Mouse (Mus musculus): ENCODE measurements around the gene Rnf115. TPM values are rescaled to one million over a fixed set of nuclear protein-coding genes. Genes with fewer than 3 reads are reported as not detected.
"Not testable (repeated sequence)": the region's sequence is repeated elsewhere in the genome, so short reads cannot be mapped to it uniquely, and the experiment has no call there.

Rnf115 gene
- polyA plus RNA-seq, 1 experiment from 2014 or later: 59.8 TPM

DNA sequence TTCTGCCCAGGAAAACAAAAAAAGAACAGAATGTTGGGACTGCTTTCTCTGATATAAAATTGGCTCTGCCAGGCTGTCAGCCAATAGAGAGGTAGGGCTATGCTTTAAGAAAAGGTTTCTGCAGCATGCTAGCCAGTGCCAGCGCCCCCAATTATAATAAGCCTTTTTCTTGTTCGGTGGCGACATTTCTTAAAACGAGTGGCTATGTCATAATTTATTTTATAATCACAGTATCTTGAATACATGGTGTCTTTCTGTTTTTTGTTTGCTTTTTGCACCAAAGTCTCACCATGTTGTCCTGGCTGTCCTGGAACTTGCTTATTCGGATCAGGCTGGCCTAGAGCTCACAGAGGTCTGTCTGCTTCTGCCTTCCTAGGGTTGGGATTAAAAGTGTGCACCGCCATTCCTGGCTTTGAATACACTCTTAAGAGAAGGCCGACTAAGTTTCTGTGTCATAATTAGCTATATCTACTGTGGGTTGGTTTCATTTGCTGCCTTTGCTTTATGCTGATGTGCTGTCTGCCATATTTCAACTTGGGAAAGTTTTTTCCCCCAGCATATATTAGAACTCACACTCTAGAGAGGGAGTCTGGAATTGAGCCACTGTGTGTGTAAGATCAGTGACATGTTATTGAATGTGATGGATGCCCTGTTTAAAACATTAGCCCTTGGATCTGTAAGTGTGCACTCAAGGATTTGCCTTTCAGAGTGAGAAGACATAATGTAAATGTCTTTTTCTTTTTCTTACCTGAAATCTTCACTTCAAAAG is 1.4 kb downstream of the Rnf115 start:
- Histone ChIP-seq H3K4me1 (replicated peaks; ENCODE audit: control insufficient read depth, insufficient read depth, low read length) (peaks cover 17% of the 10 kb centered on the region), H3K4me3 (replicated peaks; ENCODE audit: low read length) (peak overlapping the region; percentile 98), H3K4me2 (ENCODE audit: low read length) (peak overlapping the region; percentile 78), H3K36me3 (ENCODE audit: control insufficient read depth, insufficient read depth) (no peaks in the 10 kb centered on the region), H3K27ac (ENCODE audit: low read length) (no peak overlapping the region), H3K9ac (replicated peaks; ENCODE audit: low read depth, low read length) (peak overlapping the region; percentile 87; the same call in 1 of the 2 replicates), H3K9me3 (ENCODE audit: control insufficient read depth, low read length) (no peaks in the 10 kb centered on the region), H3K27me3 (replicated peaks; ENCODE audit: control insufficient read depth, insufficient read depth, low read length) (no peaks in the 10 kb centered on the region)
- ATAC-seq: no peak
- WGBS: 20% methylated on average over 7 of the region's 7 CpGs

DNA sequence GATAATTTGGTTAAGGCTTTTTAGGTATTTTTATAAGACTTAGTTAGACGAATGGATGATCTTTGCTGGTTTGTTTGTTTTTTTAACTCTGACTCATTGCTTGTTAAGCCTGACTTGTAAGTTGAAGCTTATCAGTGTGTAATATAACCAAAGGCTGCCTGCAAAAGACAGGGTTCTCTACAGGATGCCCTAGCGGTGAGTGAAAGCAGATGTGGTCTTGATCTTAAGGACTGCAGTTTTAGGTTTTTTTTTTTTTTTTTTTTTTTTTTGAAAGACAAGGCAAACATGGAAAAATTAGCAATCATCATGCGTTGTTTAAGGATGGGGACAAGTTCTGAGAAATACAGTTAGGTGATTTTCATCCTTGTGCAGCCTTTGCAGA is 1.9 kb downstream of the Rnf115 start:
- H3K27ac ChIP-seq (ENCODE audit: low read length): no peak overlapping the region
- no peaks in the 10 kb centered on the region for H3K36me3 ChIP-seq (ENCODE audit: control insufficient read depth, insufficient read depth)
- H3K4me3 ChIP-seq (replicated peaks; ENCODE audit: low read length): no peak overlapping the region
- no peaks in the 10 kb centered on the region for H3K9me3 ChIP-seq (ENCODE audit: control insufficient read depth, low read length)
- peaks cover 17% of the 10 kb centered on the region for H3K4me1 ChIP-seq (replicated peaks; ENCODE audit: control insufficient read depth, insufficient read depth, low read length)
- 75% methylated on average over 3 of the region's 3 CpGs for WGBS
- H3K9ac ChIP-seq (replicated peaks; ENCODE audit: low read depth, low read length): no peak overlapping the region
- no peak overlapping the region for H3K4me2 ChIP-seq (ENCODE audit: low read length)
- ATAC-seq: no peak
- H3K27me3 ChIP-seq (replicated peaks; ENCODE audit: control insufficient read depth, insufficient read depth, low read length): no peaks in the 10 kb centered on the region

DNA sequence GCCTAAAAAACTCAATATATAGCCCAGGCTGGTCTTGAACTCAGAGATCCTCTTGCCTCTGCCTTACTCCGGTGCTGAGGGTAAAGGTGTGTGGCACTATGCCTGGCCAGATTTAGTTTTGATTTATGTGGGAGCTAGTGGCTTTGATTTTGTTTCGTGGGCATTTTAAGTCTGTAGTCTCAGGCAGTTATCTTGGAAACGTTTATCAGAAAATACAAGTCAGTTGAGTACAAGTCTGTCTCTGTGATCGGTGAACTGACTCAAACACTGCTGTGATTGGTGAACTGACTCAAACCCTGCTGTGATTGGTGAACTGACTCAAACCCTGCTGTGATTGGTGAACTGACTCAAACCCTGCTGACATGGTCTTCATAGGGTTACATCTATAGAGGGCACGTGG is 3.3 kb downstream of the Rnf115 start:
- H3K4me2 ChIP-seq (ENCODE audit: low read length): no peak overlapping the region
- ATAC-seq: no peak

DNA sequence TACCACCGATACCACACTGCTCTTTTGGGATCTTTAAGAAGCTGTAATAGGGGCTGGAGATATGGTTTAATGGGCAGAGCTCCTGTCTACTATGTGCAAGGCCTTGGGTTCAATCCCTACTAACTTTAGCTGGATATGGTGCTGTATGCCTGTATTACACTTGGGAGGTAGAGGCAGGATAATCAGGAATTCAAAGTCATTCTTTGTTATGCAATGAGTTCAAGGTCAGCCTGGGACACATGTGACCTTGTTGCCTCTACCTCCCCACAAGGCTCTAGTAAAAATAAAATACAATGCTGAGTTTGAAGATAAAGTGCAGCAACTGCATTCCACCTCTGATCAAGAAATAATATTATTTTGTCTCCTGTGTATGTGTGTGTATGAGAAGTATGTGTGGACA is 6.5 kb downstream of the Rnf115 start:
- H3K4me2 ChIP-seq (ENCODE audit: low read length): no peak overlapping the region
- no peaks in the 10 kb centered on the region for H3K9me3 ChIP-seq (ENCODE audit: control insufficient read depth, low read length)
- no peak overlapping the region for H3K27ac ChIP-seq (ENCODE audit: low read length)
- 89% methylated on average over 1 of the region's 1 CpGs for WGBS
- H3K9ac ChIP-seq (replicated peaks; ENCODE audit: low read depth, low read length): no peak overlapping the region
- ATAC-seq: no peak
- no peaks in the 10 kb centered on the region for H3K27me3 ChIP-seq (replicated peaks; ENCODE audit: control insufficient read depth, insufficient read depth, low read length)
- no peak overlapping the region for H3K4me3 ChIP-seq (replicated peaks; ENCODE audit: low read length)
- peaks cover 7% of the 10 kb centered on the region for H3K4me1 ChIP-seq (replicated peaks; ENCODE audit: control insufficient read depth, insufficient read depth, low read length)
- H3K36me3 ChIP-seq (ENCODE audit: control insufficient read depth, insufficient read depth): no peaks in the 10 kb centered on the region

More for the DNA sequence above, 3.3 kb downstream of the Rnf115 start:
- WGBS: 81% methylated on average over 5 of the region's 5 CpGs
- peaks cover 17% of the 10 kb centered on the region for H3K4me1 ChIP-seq (replicated peaks; ENCODE audit: control insufficient read depth, insufficient read depth, low read length)
- H3K4me3 ChIP-seq (replicated peaks; ENCODE audit: low read length): no peak overlapping the region
- no peaks in the 10 kb centered on the region for H3K36me3 ChIP-seq (ENCODE audit: control insufficient read depth, insufficient read depth)
- no peaks in the 10 kb centered on the region for H3K27me3 ChIP-seq (replicated peaks; ENCODE audit: control insufficient read depth, insufficient read depth, low read length)
- H3K9ac ChIP-seq (replicated peaks; ENCODE audit: low read depth, low read length): no peak overlapping the region
- H3K27ac ChIP-seq (ENCODE audit: low read length): no peak overlapping the region
- no peaks in the 10 kb centered on the region for H3K9me3 ChIP-seq (ENCODE audit: control insufficient read depth, low read length)

DNA sequence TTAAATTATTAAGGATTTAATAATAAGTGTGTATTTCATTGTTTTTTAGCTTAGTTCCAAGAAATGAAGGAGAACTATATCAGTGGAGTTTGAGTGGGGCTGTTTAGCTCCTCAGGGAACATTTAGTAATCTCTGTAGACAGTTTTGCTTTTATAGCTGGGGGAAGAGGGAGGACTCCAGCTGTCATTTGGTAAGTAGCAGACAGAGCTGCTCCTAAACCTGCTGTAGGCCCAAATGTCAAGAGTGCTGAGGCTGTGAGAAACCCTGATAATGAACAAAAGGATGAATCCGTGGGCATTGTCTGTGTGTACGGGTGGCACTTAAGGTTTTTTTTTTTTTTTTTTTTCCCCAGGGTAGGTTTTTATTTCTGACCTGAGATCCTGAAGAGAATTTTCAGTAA is 7.7 kb downstream of the Rnf115 start:
- Histone ChIP-seq H3K36me3 (ENCODE audit: control insufficient read depth, insufficient read depth) (no peaks in the 10 kb centered on the region), H3K4me2 (ENCODE audit: low read length) (no peak overlapping the region), H3K4me3 (replicated peaks; ENCODE audit: low read length) (no peak overlapping the region), H3K27ac (ENCODE audit: low read length) (no peak overlapping the region), H3K9ac (replicated peaks; ENCODE audit: low read depth, low read length) (no peak overlapping the region), H3K27me3 (replicated peaks; ENCODE audit: control insufficient read depth, insufficient read depth, low read length) (no peaks in the 10 kb centered on the region), H3K9me3 (ENCODE audit: control insufficient read depth, low read length) (no peaks in the 10 kb centered on the region), H3K4me1 (replicated peaks; ENCODE audit: control insufficient read depth, insufficient read depth, low read length) (peaks cover 5% of the 10 kb centered on the region; the same call in 1 of the 2 replicates)
- no peak for ATAC-seq
- 93% methylated on average over 2 of the region's 2 CpGs for WGBS

DNA sequence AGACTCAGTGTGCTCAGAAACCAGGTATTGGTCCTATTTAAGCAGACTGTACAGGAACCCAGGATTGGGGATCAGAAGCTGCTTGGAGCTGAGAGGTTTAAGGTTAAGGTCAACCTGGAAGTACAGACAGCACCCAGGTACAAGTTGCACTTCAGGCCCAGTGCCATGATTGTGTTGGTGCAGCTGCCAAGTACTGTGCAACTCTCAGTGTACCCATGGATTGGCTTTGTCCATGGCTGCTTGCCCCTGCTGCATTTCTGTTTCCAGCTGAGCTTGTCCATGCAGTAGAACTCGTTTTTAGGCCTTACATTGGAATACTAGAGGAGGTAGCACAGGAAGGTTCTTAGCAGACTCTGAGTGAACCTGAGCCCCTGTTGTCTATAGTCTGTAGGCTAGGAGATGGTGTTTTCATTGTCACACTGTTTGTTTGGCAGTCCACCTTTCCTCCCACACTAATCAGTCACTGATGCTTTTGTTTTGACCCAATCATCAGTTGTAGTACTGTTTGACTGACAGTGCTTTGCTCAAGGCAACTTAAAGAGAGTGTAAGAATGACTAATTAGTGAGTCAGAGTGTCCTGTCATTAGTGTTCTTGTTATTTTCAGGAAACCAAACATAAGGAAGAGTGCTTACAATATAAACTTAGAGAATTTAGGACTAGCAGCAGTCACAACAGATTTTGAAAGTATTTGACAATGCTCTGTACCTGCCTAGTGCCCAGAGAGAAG is 9.7 kb downstream of the Rnf115 start:
- H3K27me3 ChIP-seq (replicated peaks; ENCODE audit: control insufficient read depth, insufficient read depth, low read length): no peaks in the 10 kb centered on the region
- no peak overlapping the region for H3K4me2 ChIP-seq (ENCODE audit: low read length)
- no peak overlapping the region for H3K27ac ChIP-seq (ENCODE audit: low read length)
- 37% methylated on average over 1 of the region's 1 CpGs for WGBS
- 0 out of 2 replicates have a peak, but pooled peaks cover 2% of the 10 kb centered on the region for H3K4me1 ChIP-seq (replicated peaks; ENCODE audit: control insufficient read depth, insufficient read depth, low read length)
- no peaks in the 10 kb centered on the region for H3K36me3 ChIP-seq (ENCODE audit: control insufficient read depth, insufficient read depth)
- no peak overlapping the region for H3K9ac ChIP-seq (replicated peaks; ENCODE audit: low read depth, low read length)
- ATAC-seq: no peak
- H3K9me3 ChIP-seq (ENCODE audit: control insufficient read depth, low read length): no peaks in the 10 kb centered on the region
- H3K4me3 ChIP-seq (replicated peaks; ENCODE audit: low read length): no peak overlapping the region

DNA sequence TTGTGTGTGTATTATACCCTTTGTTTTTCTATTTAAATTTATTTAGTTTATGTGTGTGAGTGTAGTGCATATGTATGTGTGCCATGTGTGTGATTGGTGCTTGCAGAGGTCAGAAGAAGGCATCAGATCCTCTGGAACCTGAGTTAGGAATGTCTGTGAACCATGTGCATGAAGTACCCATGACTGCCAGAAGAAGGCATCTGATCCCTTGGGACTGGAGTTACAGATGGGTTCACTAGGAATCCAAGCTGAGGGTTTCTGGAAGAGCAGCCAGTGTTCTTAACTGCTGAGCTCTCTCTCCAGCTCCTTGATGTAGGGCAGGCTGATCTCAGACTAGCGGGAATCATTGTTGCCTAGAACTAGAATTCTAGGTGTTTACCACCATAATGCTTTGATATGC is 10.5 kb downstream of the Rnf115 start:
- H3K36me3 ChIP-seq (ENCODE audit: control insufficient read depth, insufficient read depth): no peaks in the 10 kb centered on the region
- no peaks in the 10 kb centered on the region for H3K9me3 ChIP-seq (ENCODE audit: control insufficient read depth, low read length)
- H3K4me3 ChIP-seq (replicated peaks; ENCODE audit: low read length): no peak overlapping the region
- no peak for ATAC-seq
- H3K4me1 ChIP-seq (replicated peaks; ENCODE audit: control insufficient read depth, insufficient read depth, low read length): 0 out of 2 replicates have a peak, but pooled peaks cover 2% of the 10 kb centered on the region
- H3K9ac ChIP-seq (replicated peaks; ENCODE audit: low read depth, low read length): no peak overlapping the region
- H3K4me2 ChIP-seq (ENCODE audit: low read length): no peak overlapping the region
- 97% methylated on average over 1 of the region's 1 CpGs for WGBS
- H3K27ac ChIP-seq (ENCODE audit: low read length): no peak overlapping the region
- H3K27me3 ChIP-seq (replicated peaks; ENCODE audit: control insufficient read depth, insufficient read depth, low read length): no peaks in the 10 kb centered on the region

DNA sequence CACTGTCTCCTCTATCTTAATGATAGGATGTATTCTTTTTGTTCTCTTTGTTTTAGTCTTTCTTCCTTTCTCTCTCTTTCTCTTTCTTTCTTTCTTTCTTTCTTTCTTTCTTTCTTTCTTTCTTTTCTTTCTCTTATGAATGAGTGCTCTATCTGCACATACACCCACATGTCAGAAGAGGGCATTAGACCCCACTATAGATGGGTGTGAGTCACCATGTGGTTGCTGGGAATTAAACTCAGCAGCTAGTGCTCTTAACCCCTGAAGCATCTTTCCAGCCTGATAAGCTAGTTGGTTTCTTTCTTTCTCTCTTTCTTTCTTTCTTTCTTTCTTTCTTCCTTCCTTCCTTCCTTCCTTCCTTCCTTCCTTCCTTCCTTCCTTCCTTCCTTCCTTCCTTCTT is 12.8 kb downstream of the Rnf115 start:
- H3K36me3 ChIP-seq (ENCODE audit: control insufficient read depth, insufficient read depth); H3K27ac ChIP-seq (ENCODE audit: low read length); H3K4me2 ChIP-seq (ENCODE audit: low read length); H3K9ac ChIP-seq (replicated peaks; ENCODE audit: low read depth, low read length); H3K27me3 ChIP-seq (replicated peaks; ENCODE audit: control insufficient read depth, insufficient read depth, low read length); ATAC-seq; H3K4me3 ChIP-seq (replicated peaks; ENCODE audit: low read length); H3K4me1 ChIP-seq (replicated peaks; ENCODE audit: control insufficient read depth, insufficient read depth, low read length); H3K9me3 ChIP-seq (ENCODE audit: control insufficient read depth, low read length): not testable (repeated sequence)

DNA sequence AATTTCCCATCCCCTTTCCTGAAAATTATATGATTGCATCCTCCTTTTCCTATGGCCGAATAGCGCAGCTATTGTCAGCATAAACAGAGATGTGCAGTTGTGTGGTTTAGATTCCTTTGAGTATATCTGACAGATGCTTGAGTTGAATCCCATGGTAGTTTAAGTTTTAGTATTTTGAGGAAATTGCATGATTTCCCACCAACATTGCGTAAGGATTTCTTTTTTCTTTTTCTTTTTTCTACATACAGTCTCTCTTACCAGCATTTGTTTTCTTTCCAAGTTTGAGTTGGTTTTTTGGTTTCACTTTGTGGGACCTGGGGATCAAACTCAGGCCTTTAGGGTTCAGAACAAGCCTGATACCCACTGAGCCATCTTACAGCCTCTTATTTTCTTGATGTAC is 16.9 kb downstream of the Rnf115 start:
- H3K27me3 ChIP-seq (replicated peaks; ENCODE audit: control insufficient read depth, insufficient read depth, low read length): no peaks in the 10 kb centered on the region
- no peak overlapping the region for H3K9ac ChIP-seq (replicated peaks; ENCODE audit: low read depth, low read length)
- H3K36me3 ChIP-seq (ENCODE audit: control insufficient read depth, insufficient read depth): no peaks in the 10 kb centered on the region
- no peak overlapping the region for H3K27ac ChIP-seq (ENCODE audit: low read length)
- ATAC-seq: no peak
- no peak overlapping the region for H3K4me3 ChIP-seq (replicated peaks; ENCODE audit: low read length)
- WGBS: 94% methylated on average over 3 of the region's 3 CpGs
- H3K4me1 ChIP-seq (replicated peaks; ENCODE audit: control insufficient read depth, insufficient read depth, low read length): no peaks in the 10 kb centered on the region
- no peaks in the 10 kb centered on the region for H3K9me3 ChIP-seq (ENCODE audit: control insufficient read depth, low read length)
- no peak overlapping the region for H3K4me2 ChIP-seq (ENCODE audit: low read length)

All from forebrain, embryonic 16.5 days (tissue).